Mouse (Mus musculus) CH12.LX (cell line): ENCODE data around the gene 2610507B11Rik.

Experiments
- CTCF ChIP-seq, 2 experiments: IDR thresholded peaks in 1 of 2; conservative IDR thresholded peaks in 1 of 2; 2 replicates each; pipeline ENCODE4 v1.5.1; 2011 to 2012; ENCODE audit warnings: low read depth in 2 of 2, low read length in 2 of 2, improper control_type of control experiment in 1 of 2, inconsistent platforms in 1 of 2, mild to moderate bottlenecking in 1 of 2, moderate library complexity in 1 of 2
- EP300 ChIP-seq: IDR thresholded peaks from 2 replicates; pipeline ENCODE4 v1.6.1; 2011; ENCODE audit warnings: low read length, improper control_type of control experiment
- ETS1 ChIP-seq: conservative IDR thresholded peaks from 2 replicates; pipeline ENCODE4 v1.6.1; 2012; ENCODE audit warnings: low read depth, mild to moderate bottlenecking, inconsistent platforms, low read length, improper control_type of control experiment, moderate library complexity
- NRF1 ChIP-seq: IDR thresholded peaks from 2 replicates; pipeline ENCODE4 v1.6.1; 2014; ENCODE audit warnings: low read depth, mild to moderate bottlenecking, inconsistent platforms, low read length, improper control_type of control experiment, moderate library complexity
- POLR2A ChIP-seq: IDR thresholded peaks from 2 replicates; pipeline ENCODE4 v1.6.1; 2011; ENCODE audit warnings: low read depth, mild to moderate bottlenecking, improper control_type of control experiment, low read length
- POLR2AphosphoS2 ChIP-seq: IDR thresholded peaks from 2 replicates; pipeline ENCODE4 v1.6.1; 2011; ENCODE audit warnings: low read depth, low read length, improper control_type of control experiment
- SIN3A ChIP-seq: IDR thresholded peaks from 2 replicates; pipeline ENCODE4 v1.6.1; 2012; ENCODE audit warnings: low read length, improper control_type of control experiment, inconsistent platforms
- TCF12 ChIP-seq: IDR thresholded peaks from 2 replicates; pipeline ENCODE4 v1.6.1; 2014; ENCODE audit warnings: low read depth, mild to moderate bottlenecking, inconsistent platforms, low read length, improper control_type of control experiment
- ZNF384 ChIP-seq: IDR thresholded peaks from 2 replicates; pipeline ENCODE4 v1.6.1; 2012; ENCODE audit warnings: low read depth, low read length, improper control_type of control experiment, inconsistent platforms

GRCm38 (mm10) chr11:78300917-78301316, 39.4 kb downstream of the 2610507B11Rik start:
- TF ChIP-seq POLR2A (no peak), CTCF (conservative IDR thresholded peaks at IDR 0.05 in 1 of 2, IDR thresholded peaks at IDR 0.05 in 1 of 2; ENCODE audit: low read depth in 2 of 2, low read length in 2 of 2) (no peak), ZNF384 (no peak), TCF12 (no peak), SIN3A (no peak), ETS1 (no peak), POLR2AphosphoS2 (no peak), NRF1 (no peak), EP300 (no peak)
